Mouse (Mus musculus): Measurements from ENCODE around the gene Ube2l3. TPM values are rescaled to one million over a fixed set of nuclear protein-coding genes. Genes with fewer than 3 reads are reported as not detected.

Gene Ube2l3
- total and polyA plus RNA-seq, 2 experiments from 2014 or later, result 93.6 to 325 TPM

DNA sequence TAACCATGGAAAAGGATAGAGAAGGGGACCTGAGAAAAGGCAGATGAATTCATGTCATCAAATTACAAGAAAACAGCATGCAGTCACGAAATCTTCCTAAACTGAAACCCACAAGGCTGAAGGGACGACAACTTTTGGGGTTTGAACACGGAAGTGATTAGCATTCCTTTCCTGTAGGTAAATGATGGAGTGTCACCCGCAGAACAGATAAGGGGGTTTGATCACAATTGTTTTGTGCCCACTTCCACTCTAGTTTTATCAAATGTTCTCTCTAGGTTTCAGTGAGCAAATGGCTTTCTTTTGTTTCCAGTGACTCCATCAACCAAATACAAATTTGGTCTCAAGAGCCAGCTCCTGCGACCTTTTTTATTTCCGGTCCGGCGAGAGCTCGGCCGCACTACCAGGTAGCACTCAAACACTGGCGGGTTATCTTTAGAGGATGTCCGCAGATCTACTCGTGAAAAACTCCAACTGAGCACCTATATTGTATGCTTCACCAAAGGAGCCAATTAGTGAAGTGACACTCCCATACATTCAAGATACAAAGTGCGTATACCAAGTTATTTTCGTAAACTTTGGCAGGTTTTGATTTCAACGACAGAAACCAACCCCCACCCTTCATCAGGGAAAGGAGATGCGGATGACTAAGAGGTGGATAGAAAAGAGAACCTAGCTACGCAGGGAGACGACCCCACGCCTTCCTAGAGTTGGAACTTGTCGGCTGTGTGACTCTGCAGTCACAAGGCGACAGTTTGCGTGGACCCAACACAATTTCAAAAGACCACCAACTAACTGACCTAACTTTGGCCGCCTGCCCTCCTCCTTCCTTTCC lies 2.1 kb downstream of the Ube2l3 start:
- Histone ChIP-seq H3K36me3 (ENCODE audit: insufficient read depth, low read length) (no peaks in the 10 kb centered on the region), H3K27me3 (ENCODE audit: insufficient read depth, low read length) (no peaks in the 10 kb centered on the region), H3K9me3 (ENCODE audit: low read length) (no peaks in the 10 kb centered on the region), H3K4me2 (ENCODE audit: low read depth, low read length) (peak overlapping the region; percentile 86), H3K4me3 (ENCODE audit: low read length) (peak overlapping the region; percentile 79), H3K4me1 (ENCODE audit: insufficient read depth, low read length) (peaks cover 8% of the 10 kb centered on the region; the same call in 1 of the 2 replicates), H3K27ac (peak overlapping the region; percentile 82), H3K9ac (replicated peaks; ENCODE audit: low read length) (peak overlapping the region; percentile 96)
- TF ChIP-seq CTCF (IDR thresholded peaks at IDR 0.05; ENCODE audit: low read depth), result no peak
- DNase-seq (ENCODE audit: low spot score) (no peak), ATAC-seq (peak; percentile 10; the same call in 1 of the 2 replicates)
- 10% methylated on average over 24 of the region's 24 CpGs for WGBS

DNA sequence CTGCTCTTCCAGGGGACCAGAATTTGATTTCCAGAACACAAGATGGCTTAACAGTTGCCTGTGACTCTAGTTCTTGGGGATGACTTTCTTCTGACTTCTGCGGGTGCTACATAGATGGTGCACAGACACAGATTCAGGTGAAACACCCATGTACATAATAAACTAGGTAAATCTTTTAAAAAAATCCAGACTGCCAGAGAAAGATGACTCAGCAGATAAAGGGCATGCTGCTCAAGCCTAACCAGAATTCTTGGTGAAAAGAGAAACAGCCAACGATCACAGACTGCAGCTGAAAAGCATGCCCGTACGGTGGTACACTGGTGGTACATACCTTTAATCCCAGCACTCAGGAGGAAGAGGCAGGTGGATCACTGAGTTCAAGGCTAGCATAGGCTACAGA lies 8.6 kb downstream of the Ube2l3 start:
- TF ChIP-seq CTCF (IDR thresholded peaks at IDR 0.05; ENCODE audit: low read depth), result no peak
- no peak overlapping the region for H3K9ac ChIP-seq (replicated peaks; ENCODE audit: low read length)
- H3K36me3 ChIP-seq (ENCODE audit: insufficient read depth, low read length), result no peaks in the 10 kb centered on the region
- no peaks in the 10 kb centered on the region for H3K9me3 ChIP-seq (ENCODE audit: low read length)
- H3K27ac ChIP-seq, result no peak overlapping the region
- no peak overlapping the region for H3K4me2 ChIP-seq (ENCODE audit: low read depth, low read length)
- no peaks in the 10 kb centered on the region for H3K27me3 ChIP-seq (ENCODE audit: insufficient read depth, low read length)
- ATAC-seq, result no peak
- no peak overlapping the region for H3K4me3 ChIP-seq (ENCODE audit: low read length)
- no peak for DNase-seq (ENCODE audit: low spot score)
- H3K4me1 ChIP-seq (ENCODE audit: insufficient read depth, low read length), result no peaks in the 10 kb centered on the region
- WGBS, result 94% methylated on average over 4 of the region's 4 CpGs

DNA sequence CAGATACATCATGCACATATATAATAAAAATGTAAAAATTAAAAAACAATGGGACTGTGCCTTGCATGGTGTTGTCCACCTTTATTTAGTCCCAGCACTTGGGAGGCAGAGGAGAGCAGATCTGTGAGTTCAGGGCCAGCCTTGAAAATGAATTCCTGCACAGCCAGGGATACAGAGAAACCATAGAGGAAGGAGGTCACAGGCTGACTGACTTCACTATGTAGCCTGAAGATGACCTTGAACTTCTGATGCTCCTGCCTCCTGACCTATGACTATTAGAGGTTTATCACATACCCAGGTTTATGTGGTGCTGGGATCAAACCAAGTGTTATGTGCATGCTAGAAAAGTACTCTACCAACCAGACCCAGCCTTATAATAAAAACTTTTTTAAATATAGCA lies 17.0 kb downstream of the Ube2l3 start:
- Histone ChIP-seq H3K4me2 (ENCODE audit: low read depth, low read length) (no peak overlapping the region), H3K27me3 (ENCODE audit: insufficient read depth, low read length) (no peaks in the 10 kb centered on the region), H3K27ac (no peak overlapping the region), H3K4me1 (ENCODE audit: insufficient read depth, low read length) (no peaks in the 10 kb centered on the region), H3K4me3 (ENCODE audit: low read length) (no peak overlapping the region), H3K9me3 (ENCODE audit: low read length) (no peaks in the 10 kb centered on the region), H3K9ac (replicated peaks; ENCODE audit: low read length) (no peak overlapping the region), H3K36me3 (ENCODE audit: insufficient read depth, low read length) (no peaks in the 10 kb centered on the region)
- no peak for DNase-seq (ENCODE audit: low spot score)
- no peak for ATAC-seq
- no peak for TF ChIP-seq CTCF (IDR thresholded peaks at IDR 0.05; ENCODE audit: low read depth)

DNA sequence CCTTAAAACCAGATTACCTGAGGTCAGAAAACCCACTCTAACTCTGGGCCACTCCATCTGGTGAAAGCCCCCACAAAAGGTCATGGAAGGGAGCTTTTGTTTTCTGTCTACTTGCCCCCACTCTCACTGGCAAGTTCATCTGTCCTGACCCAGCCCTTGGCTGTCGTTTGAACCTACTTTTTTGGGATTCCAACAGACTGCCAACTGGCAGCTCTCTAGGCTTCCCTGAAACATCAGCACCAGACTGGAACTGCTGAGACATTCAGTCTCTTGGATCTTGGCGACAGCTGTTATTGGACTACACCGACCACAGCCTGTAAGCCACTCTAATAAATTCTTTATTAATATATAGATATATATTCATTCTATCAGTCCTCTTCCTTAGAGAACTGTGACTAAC lies 19.4 kb downstream of the Ube2l3 start:
- Histone ChIP-seq H3K4me2 (ENCODE audit: low read depth, low read length) (no peak overlapping the region), H3K36me3 (ENCODE audit: insufficient read depth, low read length) (no peaks in the 10 kb centered on the region), H3K9me3 (ENCODE audit: low read length) (no peaks in the 10 kb centered on the region), H3K9ac (replicated peaks; ENCODE audit: low read length) (no peak overlapping the region), H3K4me1 (ENCODE audit: insufficient read depth, low read length) (no peaks in the 10 kb centered on the region), H3K27me3 (ENCODE audit: insufficient read depth, low read length) (no peaks in the 10 kb centered on the region), H3K27ac (no peak overlapping the region), H3K4me3 (ENCODE audit: low read length) (no peak overlapping the region)
- no peak for TF ChIP-seq CTCF (IDR thresholded peaks at IDR 0.05; ENCODE audit: low read depth)
- DNase-seq (ENCODE audit: low spot score) (no peak), ATAC-seq (no peak)
- 65% methylated on average over 3 of the region's 3 CpGs for whole genome bisulfite sequencing

DNA sequence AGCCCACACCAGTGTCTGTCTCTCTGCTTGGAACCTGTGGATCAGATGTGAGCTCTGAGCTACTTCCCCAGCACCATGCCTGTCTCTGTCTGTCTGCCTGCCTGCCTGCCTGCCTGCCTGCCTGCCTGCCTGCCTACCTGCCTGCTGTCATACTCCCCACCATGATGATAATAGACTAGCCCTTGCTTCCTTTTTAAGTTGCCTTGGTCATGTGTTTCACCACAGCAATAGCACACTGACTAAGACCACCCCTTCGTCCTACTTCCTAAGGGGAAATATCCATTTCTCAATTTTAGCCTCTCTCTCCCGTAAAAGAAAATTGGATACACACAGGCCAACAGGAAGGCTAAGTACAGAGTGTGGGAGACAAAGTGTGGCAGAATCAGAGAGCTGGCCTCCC lies 20.3 kb downstream of the Ube2l3 start:
- WGBS, result 87% methylated on average over 2 of the region's 2 CpGs
- ATAC-seq, result no peak
- H3K9ac ChIP-seq (replicated peaks; ENCODE audit: low read length), result no peak overlapping the region
- H3K27ac ChIP-seq, result no peak overlapping the region
- no peak for TF ChIP-seq CTCF (IDR thresholded peaks at IDR 0.05; ENCODE audit: low read depth)
- no peak overlapping the region for H3K4me3 ChIP-seq (ENCODE audit: low read length)
- H3K36me3 ChIP-seq (ENCODE audit: insufficient read depth, low read length), result no peaks in the 10 kb centered on the region
- H3K4me1 ChIP-seq (ENCODE audit: insufficient read depth, low read length), result no peaks in the 10 kb centered on the region
- H3K27me3 ChIP-seq (ENCODE audit: insufficient read depth, low read length), result no peaks in the 10 kb centered on the region
- H3K4me2 ChIP-seq (ENCODE audit: low read depth, low read length), result no peak overlapping the region
- no peaks in the 10 kb centered on the region for H3K9me3 ChIP-seq (ENCODE audit: low read length)
- no peak for DNase-seq (ENCODE audit: low spot score)

DNA sequence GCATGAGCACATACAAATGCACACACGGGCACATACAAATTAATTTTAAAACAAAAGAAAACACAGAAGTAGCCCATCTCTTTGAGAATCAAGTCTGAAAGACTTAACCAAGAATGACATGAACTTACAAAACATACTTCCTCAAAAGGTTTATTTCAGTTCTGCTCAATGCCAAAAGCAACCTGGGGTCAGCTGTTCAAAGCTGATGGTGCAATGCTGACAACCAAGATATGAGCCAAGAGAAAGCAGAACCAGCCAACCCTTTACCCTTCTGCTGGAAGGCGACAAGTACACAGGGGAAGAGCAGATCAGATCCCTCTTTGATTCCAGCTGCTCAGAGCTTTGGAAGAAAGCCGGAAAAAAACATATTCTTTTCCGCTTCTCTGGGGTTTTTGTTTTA lies 21.1 kb downstream of the Ube2l3 start:
- Histone ChIP-seq H3K9me3 (ENCODE audit: low read length) (no peaks in the 10 kb centered on the region), H3K9ac (replicated peaks; ENCODE audit: low read length) (no peak overlapping the region), H3K4me1 (ENCODE audit: insufficient read depth, low read length) (no peaks in the 10 kb centered on the region), H3K36me3 (ENCODE audit: insufficient read depth, low read length) (no peaks in the 10 kb centered on the region), H3K4me2 (ENCODE audit: low read depth, low read length) (no peak overlapping the region), H3K27me3 (ENCODE audit: insufficient read depth, low read length) (no peaks in the 10 kb centered on the region), H3K4me3 (ENCODE audit: low read length) (no peak overlapping the region), H3K27ac (no peak overlapping the region)
- DNase-seq (ENCODE audit: low spot score) (no peak), ATAC-seq (no peak)
- TF ChIP-seq CTCF (IDR thresholded peaks at IDR 0.05; ENCODE audit: low read depth), result no peak
- 86% methylated on average over 4 of the region's 4 CpGs for WGBS

DNA sequence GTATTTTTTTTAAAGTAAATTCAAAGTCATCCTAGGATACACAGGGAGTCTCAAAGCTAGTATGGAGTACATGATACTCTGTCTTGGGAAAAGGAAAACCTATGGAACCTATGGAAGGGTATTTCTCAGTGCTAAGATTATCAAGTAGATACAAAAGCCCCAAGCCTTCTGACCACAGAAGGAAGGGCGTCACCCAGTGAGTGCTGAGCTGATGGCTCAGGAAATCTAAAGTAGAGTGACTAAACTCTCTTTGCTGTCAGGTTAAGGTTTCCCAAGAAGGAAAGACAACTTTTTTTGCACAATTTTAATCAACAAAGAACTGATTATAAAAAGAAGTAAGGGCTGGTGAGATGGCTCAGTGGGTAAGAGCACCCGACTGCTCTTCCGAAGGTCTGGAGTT lies 22.7 kb downstream of the Ube2l3 start:
- no peak for ATAC-seq
- Histone ChIP-seq H3K4me1 (ENCODE audit: insufficient read depth, low read length) (no peaks in the 10 kb centered on the region), H3K4me3 (ENCODE audit: low read length) (no peak overlapping the region), H3K36me3 (ENCODE audit: insufficient read depth, low read length) (peaks cover under 1% of the 10 kb centered on the region; the same call in 1 of the 2 replicates), H3K9ac (replicated peaks; ENCODE audit: low read length) (no peak overlapping the region), H3K4me2 (ENCODE audit: low read depth, low read length) (no peak overlapping the region), H3K27ac (no peak overlapping the region), H3K27me3 (ENCODE audit: insufficient read depth, low read length) (no peaks in the 10 kb centered on the region), H3K9me3 (ENCODE audit: low read length) (no peaks in the 10 kb centered on the region)
- TF ChIP-seq CTCF (IDR thresholded peaks at IDR 0.05; ENCODE audit: low read depth), result no peak
- DNase-seq (ENCODE audit: low spot score), result no peak
- WGBS, result 94% methylated on average over 3 of the region's 3 CpGs

Data from hindbrain, postnatal 0 days (tissue).